Mouse (Mus musculus) left cerebral cortex, postnatal 25 days (tissue): ENCODE measurements around the gene Ulk3. TPM values are rescaled to one million over a fixed set of nuclear protein-coding genes. Genes with fewer than 3 reads are reported as not detected.
A peak's percentile ranks its signal among the peaks of the same experiment; 100 is the strongest.

Experiments used
- DNase-seq, 2 experiments: peaks; one replicate each; pipeline ENCODE4 v3.0.0; 2022; ENCODE audit warnings: low spot score in 2 of 2, mixed read lengths in 1 of 2
- intact Hi-C: fragments of 180-260 bp; cut with DNase I; formaldehyde crosslinking; loops from one replicate; pipeline ENCODE4 v1.15.1; 2025
- total RNA-seq, 2 experiments: library from RNA; stranded (reverse); gene quantifications; 2 replicates each; pipeline ENCODE4 v1.2.3; 2021

The Ulk3 gene
- 10 to 100 TPM; 25.5 to 34.4 TPM for total RNA-seq

DNA sequence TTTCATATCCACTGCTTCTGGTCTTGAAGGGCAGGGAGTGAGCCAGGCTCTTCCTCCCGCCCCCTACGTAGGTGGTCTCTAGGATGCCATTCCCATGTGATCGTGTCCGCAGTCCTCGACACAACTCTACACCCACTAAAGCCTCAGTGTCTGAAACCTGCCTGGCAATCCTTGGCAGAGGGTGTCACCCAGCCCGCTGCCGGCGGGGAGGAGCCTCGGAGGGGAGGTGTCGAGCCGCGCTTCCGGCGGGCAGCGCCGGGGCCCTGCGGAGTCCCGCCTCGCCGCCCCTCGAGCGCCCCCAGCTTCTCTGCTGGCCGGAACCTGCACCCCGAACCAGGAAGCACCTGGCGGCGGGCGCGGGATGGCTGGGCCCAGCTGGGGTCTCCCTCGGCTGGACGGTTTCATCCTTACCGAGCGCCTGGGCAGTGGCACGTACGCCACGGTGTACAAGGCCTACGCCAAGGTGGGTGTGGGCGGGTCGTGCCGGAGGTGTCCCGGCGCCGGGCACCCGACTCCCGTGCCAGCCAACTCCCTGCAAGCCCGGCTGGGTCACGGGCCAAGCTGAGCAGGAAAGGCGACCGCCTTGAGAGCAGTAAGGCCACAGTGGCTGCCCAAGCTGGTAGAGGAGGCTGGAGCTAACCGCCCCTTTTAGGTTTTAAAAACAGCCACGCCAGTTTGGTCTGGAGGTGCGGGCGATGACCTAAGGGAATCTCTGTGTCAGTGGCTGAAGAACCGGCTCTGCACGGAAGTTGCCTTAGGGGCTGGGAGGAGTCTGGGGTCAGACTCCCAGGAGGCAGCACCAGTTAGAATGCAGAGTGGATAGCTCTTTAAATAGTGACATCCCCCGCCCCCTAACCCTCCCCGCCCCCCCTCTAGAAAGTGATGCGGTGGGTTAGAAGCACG is at the start of gene Ulk3:
Gene Ulk3 (plus strand): TSS at position 229 of the 903 bp plus-strand sequence.
- intact Hi-C loops, result loop anchor here (2.0 kb wide), 2 partner anchors 51 to 65 kb away; no protein-coding TSS in a partner anchor
- peak; percentile 78 to 80 for DNase-seq

DNA sequence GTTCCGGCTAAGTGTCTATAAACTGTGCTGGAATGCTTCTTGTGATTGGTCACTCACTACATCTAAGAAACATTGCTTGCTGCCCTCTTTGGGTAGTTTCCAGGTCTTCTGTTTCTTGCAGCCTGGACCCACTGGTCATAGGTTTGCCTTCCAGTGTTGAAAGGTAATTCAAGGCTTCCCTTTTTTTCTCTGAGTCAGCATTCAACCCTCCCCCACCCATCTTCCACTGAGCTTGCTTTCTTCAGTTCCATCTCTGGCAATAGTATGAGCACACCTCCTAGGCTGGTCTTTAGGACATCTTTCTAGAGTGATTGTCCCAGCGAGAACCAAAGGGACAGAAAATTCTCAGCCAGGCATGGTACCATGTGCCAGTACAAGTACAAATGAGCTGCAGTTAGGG is 49.7 kb upstream of the Ulk3 start:
- intact Hi-C loops, result loop anchor here (2.0 kb wide), 2 partner anchors 49 to 115 kb away; partner anchors contain the start of gene Ulk3
- DNase-seq, result no peak

DNA sequence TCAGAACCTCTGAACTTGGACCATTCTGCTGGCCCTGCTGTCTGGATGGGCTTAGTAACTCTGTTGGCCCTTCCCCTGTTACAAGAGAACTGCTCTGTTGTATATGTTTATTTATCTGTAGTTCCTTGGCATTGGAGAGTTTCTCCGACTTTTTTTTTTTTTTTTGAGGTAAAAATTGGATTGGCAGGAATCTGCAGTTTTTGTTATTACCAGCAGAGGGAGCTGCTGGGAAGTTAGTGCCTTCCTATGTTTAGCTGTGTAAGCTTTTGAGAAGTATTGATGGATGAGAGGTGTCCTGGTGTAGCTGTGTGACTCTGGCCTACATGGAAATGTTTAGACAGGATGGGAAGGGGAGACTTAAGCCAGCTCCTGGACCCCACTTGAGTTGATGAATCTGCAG is 47.9 kb upstream of the Ulk3 start:
- peak in 1 of 2 experiments; percentile 65 for DNase-seq
- intact Hi-C loops, result no loop called here

DNA sequence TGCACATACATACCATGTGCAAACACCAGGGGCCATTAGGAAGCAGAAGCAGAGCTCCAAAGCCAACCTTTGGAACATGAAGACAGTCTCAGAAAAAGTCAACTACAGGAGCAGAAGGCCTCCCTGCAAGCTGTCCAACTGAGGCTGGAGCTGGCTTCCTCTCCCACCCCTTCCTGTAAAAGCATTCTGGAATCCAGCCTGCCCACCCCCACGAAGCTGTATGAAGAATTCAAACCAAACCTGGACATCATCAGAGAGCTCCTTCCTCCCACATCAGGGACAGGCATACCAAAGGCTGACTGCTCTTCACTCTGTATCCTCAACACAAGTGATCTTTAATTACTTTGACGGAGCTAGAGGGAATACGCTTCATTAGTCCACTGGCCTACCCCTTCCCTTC is 45.3 kb upstream of the Ulk3 start:
- peak in 1 of 2 experiments; percentile 54 for DNase-seq
- intact Hi-C loops, result no loop called here

DNA sequence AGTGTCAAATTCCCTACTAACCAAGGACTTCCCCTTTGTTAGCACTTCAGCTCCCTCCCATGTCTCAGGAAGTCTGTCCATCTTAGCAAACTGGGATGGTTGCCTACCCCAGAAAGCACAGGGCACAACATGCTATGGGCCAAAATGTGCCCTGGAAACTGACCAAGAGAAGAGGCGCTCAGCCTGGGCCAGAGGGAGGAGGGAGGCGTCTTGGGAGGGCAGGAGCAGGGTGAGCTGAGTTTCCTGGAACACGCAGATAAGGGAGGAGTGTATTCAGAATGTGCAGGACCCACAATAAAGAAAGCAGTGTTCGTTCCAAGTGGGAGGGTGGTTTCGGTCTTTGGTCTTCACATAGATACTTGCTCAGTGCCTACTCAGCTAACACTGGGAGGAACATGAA is 42.0 kb upstream of the Ulk3 start:
- no peak for DNase-seq
- intact Hi-C loops, result no loop called here

DNA sequence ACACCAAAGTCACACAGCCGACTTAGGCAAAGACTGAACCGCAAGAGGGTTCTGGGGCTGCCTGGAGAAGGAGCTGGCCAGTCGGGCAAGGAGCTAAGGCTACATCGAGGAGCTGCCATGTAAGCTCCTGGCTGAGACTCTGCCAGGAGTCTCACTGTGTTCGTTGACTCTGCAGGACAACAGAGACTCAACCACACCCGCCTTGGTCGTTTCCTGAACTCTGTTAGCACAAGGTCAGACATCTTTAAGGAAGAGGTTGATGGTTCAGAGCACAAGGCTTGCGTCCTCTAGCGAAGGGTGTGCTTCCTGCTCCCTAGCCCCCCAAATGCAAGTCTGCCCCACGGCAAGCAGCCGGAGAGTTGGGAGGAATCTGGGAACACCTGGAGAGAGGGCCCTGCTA is 41.4 kb upstream of the Ulk3 start:
- no peak for DNase-seq
- intact Hi-C loops, result no loop called here

DNA sequence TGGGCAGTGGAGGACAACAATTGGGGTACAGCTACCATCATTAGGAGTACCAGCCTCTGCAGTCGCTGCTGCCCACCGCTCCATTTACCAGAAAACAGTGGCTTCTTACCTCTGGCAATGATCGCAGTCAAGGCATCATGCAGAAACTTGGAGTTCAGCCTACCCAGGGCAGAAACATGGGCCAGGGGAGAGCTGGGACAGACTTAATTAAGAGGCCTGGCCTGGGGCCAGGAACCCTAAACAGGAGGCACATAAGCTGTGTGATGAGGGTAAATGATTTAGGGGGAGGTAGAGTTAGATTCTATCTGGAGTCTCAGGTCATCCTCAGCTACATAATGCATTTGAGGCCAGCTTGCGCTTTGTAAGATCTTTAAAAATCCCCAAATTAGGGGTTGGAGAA is 40.1 kb upstream of the Ulk3 start:
- intact Hi-C loops, result no loop called here
- no peak for DNase-seq

DNA sequence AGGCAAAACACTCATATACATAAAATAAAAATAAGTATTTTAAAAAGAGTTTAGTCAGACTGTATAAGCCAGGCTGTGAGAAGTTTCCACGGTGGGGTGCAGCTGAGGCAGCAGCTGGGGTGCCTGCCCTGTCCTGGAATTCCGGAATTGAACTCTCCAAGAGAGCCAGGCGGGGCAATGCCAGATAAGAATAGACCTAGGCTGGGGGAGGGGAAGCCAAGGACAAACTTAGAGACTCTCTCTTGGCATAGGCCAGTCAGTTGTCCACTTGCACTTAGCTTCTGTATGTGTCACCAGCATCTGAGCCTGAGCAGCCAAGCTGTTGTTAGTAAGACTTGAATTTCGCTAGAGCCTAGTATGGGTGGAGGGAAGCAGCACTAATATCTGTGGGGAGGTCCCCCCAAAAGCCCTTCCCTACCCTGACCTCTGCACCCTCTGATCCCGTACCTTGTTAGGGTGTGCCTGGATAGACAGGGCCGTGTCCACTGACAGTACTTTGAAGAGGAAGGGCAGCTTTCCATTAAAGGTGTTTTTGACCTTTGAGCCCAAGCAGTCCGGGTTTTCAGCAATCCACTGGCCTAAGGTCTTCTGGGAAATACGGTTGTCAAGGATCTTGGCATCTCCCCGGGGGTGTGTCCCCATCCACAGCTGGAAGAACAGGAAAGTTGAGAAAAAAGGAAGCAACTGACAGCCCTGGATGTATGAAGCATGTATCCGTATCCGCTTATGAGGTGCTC is 39.0 kb upstream of the Ulk3 start:
- no peak for DNase-seq
- intact Hi-C loops, result no loop called here

DNA sequence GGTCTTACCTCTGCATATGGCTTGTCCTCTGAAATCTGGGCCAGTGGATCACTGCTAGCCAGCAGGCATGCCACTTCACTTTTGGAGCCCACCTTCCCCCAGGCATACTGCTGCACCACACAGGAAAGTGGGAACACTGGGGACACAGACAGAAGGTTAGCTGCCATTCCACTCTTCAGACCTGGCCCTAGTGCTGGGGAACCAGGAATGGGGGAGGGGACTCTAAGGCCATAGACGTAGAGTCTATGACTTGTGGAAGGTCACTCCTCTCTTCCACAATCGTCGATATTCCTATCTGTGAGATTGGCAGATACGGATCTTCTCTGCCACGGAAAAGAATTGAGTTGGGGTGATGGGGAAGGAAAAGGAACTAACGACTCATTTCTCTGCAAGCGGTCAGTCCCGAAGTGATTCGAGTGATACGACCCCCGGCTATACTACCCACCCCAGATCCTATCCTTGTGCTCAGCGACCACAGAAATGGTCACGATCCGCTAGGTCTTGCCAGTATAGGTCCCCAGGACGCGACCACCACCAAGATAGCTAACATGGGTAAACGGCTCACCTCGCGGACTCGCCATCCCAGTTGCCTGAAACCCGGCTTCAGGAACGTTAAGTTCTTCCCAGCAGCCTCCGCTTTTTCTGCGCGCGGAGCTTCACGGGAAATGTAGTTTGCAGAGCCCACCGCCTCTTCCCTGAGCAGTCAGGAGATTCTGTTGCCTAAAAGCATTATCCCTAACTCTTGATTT is 36.9 kb upstream of the Ulk3 start, which contains the start of gene Mpi:
Gene Mpi (minus strand): TSS at position 625 of the 749 bp plus-strand sequence.
- intact Hi-C loops, result no loop called here
- peak; percentile 78 to 88 for DNase-seq

DNA sequence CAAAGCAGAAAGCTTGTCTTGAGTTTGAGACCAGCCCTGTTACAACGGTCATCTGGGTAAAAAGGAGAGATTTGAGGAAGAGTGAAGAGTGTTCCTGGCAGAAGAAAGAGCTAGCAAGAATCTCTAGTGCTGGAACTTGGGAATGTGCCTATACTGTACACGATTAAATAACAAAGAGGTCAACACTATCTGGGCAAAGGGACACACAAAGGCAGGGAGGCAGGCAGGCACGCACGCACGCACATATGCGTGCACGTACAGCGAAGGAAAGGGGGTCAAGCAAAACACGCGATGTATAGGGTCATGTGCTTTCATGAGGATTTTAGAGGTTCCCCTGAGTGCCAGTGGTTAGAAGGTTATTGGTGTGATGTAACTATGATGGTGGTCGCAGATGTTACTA is 36.1 kb upstream of the Ulk3 start:
- intact Hi-C loops, result no loop called here

DNA sequence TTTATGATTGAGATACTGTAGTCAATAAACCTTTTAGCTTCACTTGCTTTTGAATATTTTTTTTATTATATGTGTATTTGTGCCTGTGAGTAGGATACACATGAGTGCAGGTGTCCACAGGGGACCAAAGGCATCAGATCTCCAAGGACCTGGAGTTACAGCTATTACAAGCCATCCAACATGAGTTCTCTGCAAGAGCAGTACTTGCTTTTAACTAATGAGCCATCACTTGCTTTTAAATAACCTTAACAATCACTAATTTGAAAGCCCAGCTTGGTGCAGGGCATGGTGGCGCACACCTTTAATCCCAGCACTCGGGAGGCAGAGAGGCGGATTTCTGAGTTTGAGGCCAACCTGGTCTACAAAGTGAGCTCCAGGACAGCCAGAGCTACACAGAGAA is 34.5 kb upstream of the Ulk3 start:
- DNase-seq, result no peak
- intact Hi-C loops, result no loop called here

More for the DNA sequence above, 36.1 kb upstream of the Ulk3 start:
- DNase-seq, result no peak

DNA sequence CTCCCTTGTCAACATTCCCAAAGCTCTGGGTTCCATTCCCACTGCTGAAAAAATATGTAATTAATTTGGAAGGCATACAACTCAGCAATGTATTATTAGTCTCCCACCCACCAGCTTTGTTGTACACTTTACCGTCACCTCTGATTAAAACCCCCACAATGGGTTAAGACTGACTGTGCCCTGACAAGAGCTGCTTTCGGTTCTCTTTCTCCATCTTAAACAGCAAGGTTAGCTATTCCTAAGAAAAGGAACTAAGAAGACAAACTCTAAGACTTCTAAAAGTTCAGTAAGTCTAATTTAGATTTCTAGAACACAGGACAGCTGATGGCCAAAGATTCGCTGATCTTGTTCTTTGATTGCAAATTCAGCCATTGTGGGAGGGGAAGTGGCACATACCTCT is 32.0 kb upstream of the Ulk3 start:
- DNase-seq, result no peak
- intact Hi-C loops, result no loop called here

DNA sequence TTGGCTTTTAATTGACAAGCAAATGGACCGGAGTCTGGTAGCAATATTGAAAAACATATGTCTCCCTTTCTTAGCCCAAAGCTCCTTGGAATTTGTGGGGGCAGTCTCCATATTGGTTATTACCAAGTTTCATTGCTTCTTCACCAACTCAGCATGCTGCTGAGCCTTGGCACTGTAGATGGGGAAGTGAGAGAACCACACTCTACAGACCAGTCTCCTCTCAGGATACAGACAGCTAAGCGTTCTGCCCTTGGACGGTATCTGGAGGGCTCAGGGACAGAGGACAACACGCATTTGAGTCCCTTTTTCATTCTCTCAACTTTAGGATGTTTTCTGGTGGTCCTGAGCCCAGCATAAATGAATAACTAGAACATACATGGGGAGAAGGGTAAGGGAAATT is 30.6 kb upstream of the Ulk3 start:
- intact Hi-C loops, result no loop called here
- DNase-seq, result no peak

DNA sequence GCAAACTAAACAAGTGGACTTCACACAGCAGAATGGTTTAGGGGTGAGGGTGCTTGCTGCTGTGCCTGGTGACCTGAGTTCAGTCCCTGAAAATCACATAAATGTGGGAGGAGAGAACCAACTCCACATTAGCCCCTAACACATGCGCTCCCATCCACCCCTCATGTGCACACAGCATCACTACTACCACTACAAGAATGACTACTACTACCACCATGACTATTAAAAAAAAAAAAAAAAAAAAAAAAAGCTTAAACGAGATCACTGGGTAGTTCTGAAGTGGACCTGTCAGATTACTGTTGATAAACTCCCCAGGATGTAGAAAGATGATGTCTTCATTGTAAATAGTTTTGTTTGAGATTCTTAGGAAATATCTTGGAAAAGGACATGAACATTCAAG is 29.7 kb upstream of the Ulk3 start:
- intact Hi-C loops, result no loop called here
- DNase-seq, result no peak

DNA sequence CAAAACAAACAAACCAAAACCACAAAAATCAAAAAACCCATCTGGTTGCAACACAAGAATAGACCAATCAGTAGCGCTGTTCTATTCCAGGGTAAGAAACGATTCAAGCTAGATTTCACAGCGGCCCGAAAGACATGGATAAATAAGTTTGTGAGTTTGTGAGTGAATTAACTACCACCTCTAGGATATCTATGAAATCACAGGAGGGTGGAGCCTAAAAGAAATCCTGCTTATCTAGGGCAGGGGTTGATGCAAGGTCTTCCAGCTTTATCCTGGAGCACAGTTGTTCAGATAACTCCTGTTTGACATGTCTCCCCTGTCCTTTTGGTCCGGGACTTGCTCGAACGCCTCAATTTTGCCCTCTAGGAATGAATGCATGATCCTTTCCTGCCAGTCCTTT is 29.0 kb upstream of the Ulk3 start:
- no peak for DNase-seq
- intact Hi-C loops, result no loop called here

DNA sequence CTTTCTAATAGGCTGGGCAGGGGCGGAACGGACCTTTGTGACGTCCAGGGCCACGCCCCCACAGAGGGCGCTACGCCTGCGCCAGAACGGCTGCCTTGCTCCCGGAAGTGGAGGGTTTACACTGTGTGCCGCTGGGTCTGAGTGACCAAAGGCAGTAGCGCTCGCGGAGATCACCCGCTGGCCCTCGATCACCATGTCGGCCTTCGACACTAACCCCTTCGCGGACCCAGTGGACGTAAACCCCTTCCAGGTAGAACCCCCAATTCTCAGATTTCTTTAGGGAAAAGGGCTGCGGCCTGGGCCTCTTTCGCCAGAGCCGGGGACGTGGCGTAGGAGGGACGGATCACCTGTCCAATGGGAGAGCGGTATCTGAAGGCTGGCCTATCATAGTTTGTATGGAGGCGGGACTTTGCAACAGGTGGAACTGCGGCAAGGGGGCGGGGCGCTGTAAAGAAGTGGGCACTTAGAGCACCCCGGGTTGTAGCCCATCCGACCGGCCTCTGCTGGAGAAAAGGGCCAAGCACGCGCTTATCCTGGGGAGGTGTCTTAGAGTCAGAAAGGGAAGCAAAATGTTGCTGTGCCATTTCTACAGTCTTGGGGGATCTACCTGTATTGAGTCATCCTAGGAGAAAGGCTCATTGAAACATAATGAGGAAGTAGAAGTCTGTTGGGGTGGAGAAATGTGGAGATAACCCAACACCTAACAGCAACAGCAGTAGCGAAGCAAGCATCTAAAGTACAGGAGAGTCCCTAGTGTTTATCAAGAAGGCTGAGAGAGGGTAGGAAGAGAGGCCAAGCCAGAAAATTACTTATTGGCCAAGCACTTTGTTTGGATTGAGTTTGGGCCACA is 28.2 kb upstream of the Ulk3 start, which contains the start of gene Scamp2:
Gene Scamp2 (plus strand): TSS at position 83 of the 850 bp plus-strand sequence.
- peak; percentile 95 to 96 for DNase-seq
- intact Hi-C loops, result no loop called here

DNA sequence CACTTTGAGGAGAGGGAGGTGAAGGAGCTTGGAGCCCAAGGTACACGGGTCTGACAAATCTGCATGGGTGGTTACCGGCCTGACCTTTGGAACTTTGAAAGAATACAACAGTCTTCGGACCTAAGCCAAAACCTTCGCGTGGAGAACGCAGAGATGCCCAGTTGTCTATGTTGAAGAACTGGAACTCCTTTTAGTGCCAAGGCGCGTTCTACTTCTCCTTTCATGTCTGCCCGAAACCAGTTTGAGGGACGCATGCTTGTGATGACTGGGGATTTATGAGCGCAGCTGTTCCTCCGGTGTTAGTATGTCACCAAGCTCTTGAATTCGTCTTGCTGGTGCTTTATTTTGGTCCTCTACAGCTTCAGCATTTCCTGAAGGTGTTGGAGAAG is 27.5 kb upstream of the Ulk3 start:
- intact Hi-C loops, result no loop called here
- no peak for DNase-seq

DNA sequence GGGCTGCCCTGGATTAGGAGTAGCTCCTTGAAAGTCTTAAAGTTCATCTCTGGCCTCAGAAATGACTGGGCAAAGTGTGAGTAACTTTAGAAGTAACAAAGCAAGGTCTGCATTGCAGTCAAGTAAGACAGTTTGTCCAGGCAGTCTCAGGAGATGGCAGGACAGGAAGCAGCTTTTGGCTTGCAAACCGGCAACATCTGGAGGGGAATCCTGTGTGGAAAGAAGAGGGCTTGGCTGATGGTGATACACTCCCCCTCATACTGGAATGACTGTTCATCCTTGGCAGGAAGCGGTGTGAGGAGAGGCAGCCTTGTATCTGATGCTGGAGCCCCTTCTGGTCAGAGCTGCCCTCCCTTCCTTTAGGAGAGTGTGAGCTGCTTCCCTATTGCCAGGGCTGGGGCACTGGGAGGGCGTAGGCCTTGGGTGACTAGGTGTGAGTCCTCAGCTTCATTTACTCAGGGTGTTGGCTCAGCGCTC is 26.3 kb upstream of the Ulk3 start:
- intact Hi-C loops, result no loop called here
- peak in 1 of 2 experiments; percentile 71 for DNase-seq

DNA sequence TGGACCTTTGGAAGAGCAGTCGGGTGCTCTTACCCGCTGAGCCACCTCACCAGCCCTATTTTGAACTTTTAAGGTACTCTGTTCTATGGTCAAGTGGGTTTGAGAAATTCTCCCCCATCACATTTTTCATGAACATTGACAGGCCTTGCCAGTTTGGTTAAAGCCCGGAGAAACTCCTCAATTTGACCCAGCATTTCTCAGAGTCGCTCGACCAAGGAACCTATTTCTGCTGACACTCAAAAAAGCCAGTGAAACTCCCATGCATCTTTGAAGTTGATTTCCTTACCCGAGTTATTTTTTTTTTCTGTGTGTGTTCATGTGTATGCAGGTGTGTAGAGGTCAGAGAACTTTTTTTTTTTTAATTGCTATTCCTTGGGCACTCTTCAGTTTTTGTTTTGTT is 24.6 kb upstream of the Ulk3 start:
- no peak for DNase-seq

More for the DNA sequence above, 24.6 kb upstream of the Ulk3 start:
- intact Hi-C loops, result no loop called here
